Mouse (Mus musculus) limb, embryonic 13.5 days (tissue): ENCODE measurements around the gene Fam168a. TPM values are rescaled to one million over a fixed set of nuclear protein-coding genes. Genes with fewer than 3 reads are reported as not detected.

ENCODE experiments used
- ATAC-seq: fragments of 200-750 bp; cut with Nextera tagmentation; 2 replicates; pipeline ENCODE4 v1.8.0; 2017; ENCODE audit warnings: low read depth, moderate number of reproducible peaks, moderate TSS enrichment; ENCODE audit not compliant: low FRiP score
- H3K27ac ChIP-seq: fragments of 300-500 bp; sonication (generic); 2 replicates; pipeline ENCODE4 v1.5.1; 2015; ENCODE audit warnings: inconsistent platforms, mild to moderate bottlenecking, moderate library complexity
- H3K27me3 ChIP-seq: fragments of 300-500 bp; sonication (generic); 2 replicates; pipeline ENCODE4 v1.6.1; 2015; ENCODE audit warnings: mild to moderate bottlenecking, inconsistent platforms
- H3K36me3 ChIP-seq: fragments of 300-500 bp; sonication (generic); 2 replicates; pipeline ENCODE4 v1.6.1; 2015; ENCODE audit warnings: inconsistent platforms, mild to moderate bottlenecking, moderate library complexity
- H3K4me1 ChIP-seq: fragments of 300-500 bp; sonication (generic); 2 replicates; pipeline ENCODE4 v1.6.1; 2015; ENCODE audit warnings: inconsistent platforms
- H3K4me2 ChIP-seq: fragments of 300-500 bp; sonication (generic); replicated peaks from 2 replicates; pipeline ENCODE4 v1.6.1; 2015; ENCODE audit warnings: inconsistent platforms, mild to moderate bottlenecking, moderate library complexity
- H3K4me3 ChIP-seq: fragments of 300-500 bp; sonication (generic); 2 replicates; pipeline ENCODE4 v1.5.1; 2015; ENCODE audit warnings: moderate library complexity, mild to moderate bottlenecking, inconsistent platforms
- H3K9ac ChIP-seq: fragments of 300-500 bp; sonication (generic); 2 replicates; pipeline ENCODE4 v1.6.1; 2015; ENCODE audit warnings: mild to moderate bottlenecking, inconsistent platforms
- H3K9me3 ChIP-seq: fragments of 300-500 bp; sonication (generic); 2 replicates; pipeline ENCODE4 v1.6.1; 2016; ENCODE audit warnings: inconsistent platforms
- WGBS: fragments of 180-500 bp; shearing (Covaris S2); methylation state at CpG from one replicate; pipeline ENCODE4 v1.1.7; 2015; 5-methylcytosine and 5-hydroxymethylcytosine counted together
- polyA plus RNA-seq: library from polyadenylated mRNA; unstranded; fragments of >200 nt; fragmentation: Nextera tagmentation; extraction: Ambion mirVana; gene quantifications from 2 replicates; pipeline ENCODE4 v1.2.1, GENCODE M21; 2015

The Fam168a gene
- polyA plus RNA-seq, 1 experiment from 2014 or later: 56.2 TPM

GRCm38 (mm10) chr7:100678948-100679880, 27.2 kb upstream of the Fam168a start:
- H3K27ac ChIP-seq: no peak overlapping the region; the same call in 1 of the 2 replicates
- ATAC-seq: no peak; the same call in 1 of the 2 replicates
- H3K4me2 ChIP-seq: peak overlapping the region; percentile 19
- no peak overlapping the region for H3K9ac ChIP-seq
- H3K9me3 ChIP-seq: no peaks in the 10 kb centered on the region
- H3K36me3 ChIP-seq: no peaks in the 10 kb centered on the region
- H3K27me3 ChIP-seq: no peaks in the 10 kb centered on the region
- no peak overlapping the region for H3K4me3 ChIP-seq
- peaks cover 16% of the 10 kb centered on the region for H3K4me1 ChIP-seq
- WGBS: 55% methylated on average over 15 of the region's 15 CpGs

DNA sequence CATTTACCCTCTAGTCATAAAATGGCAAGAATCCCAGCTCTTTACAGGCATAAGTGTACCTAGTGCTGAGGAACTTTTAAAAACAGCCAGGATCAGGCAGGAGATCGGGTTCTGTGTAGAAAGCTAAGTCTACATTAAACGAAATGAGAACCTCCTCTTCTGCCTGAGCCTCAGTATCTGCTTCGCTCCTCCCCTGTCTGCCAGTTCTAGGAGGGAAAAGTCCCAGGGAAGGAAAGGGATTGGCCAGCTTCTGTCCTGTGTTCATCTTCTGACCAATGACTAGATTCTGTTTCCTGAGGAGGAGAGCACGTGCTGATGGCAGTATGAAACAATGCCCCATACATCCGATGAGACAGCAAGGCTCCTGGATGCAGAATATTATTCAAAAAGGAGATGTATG, 25.3 kb upstream of the Fam168a start:
- 61% methylated on average over 5 of the region's 5 CpGs for WGBS
- ATAC-seq: no peak
- no peak overlapping the region for H3K9ac ChIP-seq

DNA sequence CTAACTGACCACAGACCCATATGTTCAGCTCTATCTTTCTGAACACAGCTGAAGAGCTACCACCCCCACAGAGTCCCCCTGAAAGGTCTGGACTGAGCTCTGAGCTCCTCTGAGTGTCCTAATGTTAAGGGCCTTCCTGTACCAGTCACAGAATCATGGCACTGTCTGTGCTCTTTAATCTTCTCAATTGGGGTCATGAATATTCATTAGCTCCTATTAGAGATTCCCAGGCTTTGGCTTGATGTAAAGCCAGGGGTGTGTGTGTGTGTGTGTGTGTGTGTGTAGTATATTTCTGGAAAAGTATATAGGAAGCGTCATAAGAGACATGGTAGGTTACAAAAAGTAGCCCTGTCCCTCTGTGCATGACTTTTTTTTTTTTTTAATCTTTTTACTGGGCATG, 23.2 kb upstream of the Fam168a start:
- no peak overlapping the region for H3K27ac ChIP-seq
- WGBS: 92% methylated on average over 1 of the region's 1 CpGs

More for the DNA sequence above, 25.3 kb upstream of the Fam168a start:
- Histone ChIP-seq H3K4me3 (no peak overlapping the region), H3K27me3 (no peaks in the 10 kb centered on the region), H3K27ac (no peak overlapping the region), H3K9me3 (no peaks in the 10 kb centered on the region), H3K4me2 (no peak overlapping the region), H3K36me3 (no peaks in the 10 kb centered on the region), H3K4me1 (peaks cover 16% of the 10 kb centered on the region)

GRCm38 (mm10) chr7:100684081-100684480, 22.4 kb upstream of the Fam168a start:
- H3K27ac ChIP-seq: no peak overlapping the region
- no peaks in the 10 kb centered on the region for H3K27me3 ChIP-seq
- H3K9ac ChIP-seq: no peak overlapping the region
- no peak overlapping the region for H3K4me3 ChIP-seq
- no peak overlapping the region for H3K4me2 ChIP-seq
- no peaks in the 10 kb centered on the region for H3K9me3 ChIP-seq
- WGBS: 72% methylated on average over 5 of the region's 5 CpGs
- peaks cover 6% of the 10 kb centered on the region for H3K4me1 ChIP-seq
- no peaks in the 10 kb centered on the region for H3K36me3 ChIP-seq
- ATAC-seq: no peak

More for the DNA sequence above, 23.2 kb upstream of the Fam168a start:
- H3K36me3 ChIP-seq: no peaks in the 10 kb centered on the region
- H3K9me3 ChIP-seq: no peaks in the 10 kb centered on the region
- peaks cover 14% of the 10 kb centered on the region for H3K4me1 ChIP-seq
- no peak overlapping the region for H3K9ac ChIP-seq
- no peak overlapping the region for H3K4me3 ChIP-seq
- H3K4me2 ChIP-seq: no peak overlapping the region
- no peaks in the 10 kb centered on the region for H3K27me3 ChIP-seq
- ATAC-seq: no peak

- Histone ChIP-seq H3K27ac (no peak overlapping the region), H3K4me1 (peaks cover 1% of the 10 kb centered on the region), H3K4me2 (no peak overlapping the region), H3K36me3 (no peaks in the 10 kb centered on the region), H3K27me3 (no peaks in the 10 kb centered on the region), H3K4me3 (no peak overlapping the region), H3K9me3 (no peaks in the 10 kb centered on the region), H3K9ac (no peak overlapping the region)
- no peak for ATAC-seq
- WGBS: 57% methylated on average over 7 of the region's 7 CpGs
These were observed 21.9 kb upstream of the Fam168a start for GRCm38 (mm10) chr7:100684538-100684937.

- Histone ChIP-seq H3K4me1 (no peaks in the 10 kb centered on the region), H3K4me3 (no peak overlapping the region), H3K27me3 (no peaks in the 10 kb centered on the region), H3K27ac (no peak overlapping the region; the same call in 1 of the 2 replicates), H3K4me2 (no peak overlapping the region), H3K9ac (no peak overlapping the region), H3K36me3 (no peaks in the 10 kb centered on the region), H3K9me3 (no peaks in the 10 kb centered on the region)
- ATAC-seq: peak; percentile 77; the same call in 1 of the 2 replicates
- WGBS: 38% methylated on average over 13 of the region's 13 CpGs
These were observed 21.1 kb upstream of the Fam168a start for GRCm38 (mm10) chr7:100685061-100686030.

- Histone ChIP-seq H3K27me3 (no peaks in the 10 kb centered on the region), H3K27ac (no peak overlapping the region), H3K4me1 (no peaks in the 10 kb centered on the region), H3K36me3 (no peaks in the 10 kb centered on the region), H3K9me3 (no peaks in the 10 kb centered on the region), H3K4me2 (no peak overlapping the region), H3K9ac (no peak overlapping the region), H3K4me3 (no peak overlapping the region)
- peak; percentile 67 for ATAC-seq
- 71% methylated on average over 7 of the region's 7 CpGs for WGBS
These were observed 18.0 kb upstream of the Fam168a start for GRCm38 (mm10) chr7:100688471-100688870.

DNA sequence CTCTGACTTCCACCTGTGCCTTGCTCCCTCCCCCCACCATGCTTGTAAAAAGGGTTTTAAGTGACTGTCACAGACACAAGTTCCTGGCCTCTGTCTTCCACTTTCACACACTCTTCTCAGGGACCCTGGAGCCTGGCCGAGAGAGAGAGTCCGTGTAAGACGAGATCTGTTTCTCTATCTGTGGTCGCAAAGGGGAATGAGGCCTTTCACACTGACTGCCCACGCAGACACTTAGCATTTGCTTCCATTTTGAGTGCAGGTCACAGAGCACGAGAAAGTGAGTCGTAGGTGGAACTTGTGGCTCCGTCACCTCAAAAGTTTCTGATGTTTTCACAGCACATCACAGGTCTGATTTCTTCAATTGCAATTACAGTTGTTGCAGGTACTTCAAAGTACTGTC, 13.2 kb upstream of the Fam168a start:
- H3K4me2 ChIP-seq: no peak overlapping the region
- no peaks in the 10 kb centered on the region for H3K27me3 ChIP-seq
- H3K36me3 ChIP-seq: no peaks in the 10 kb centered on the region
- no peak overlapping the region for H3K4me3 ChIP-seq
- no peak for ATAC-seq
- no peak overlapping the region for H3K27ac ChIP-seq
- no peak overlapping the region for H3K9ac ChIP-seq
- H3K4me1 ChIP-seq: no peaks in the 10 kb centered on the region
- H3K9me3 ChIP-seq: no peaks in the 10 kb centered on the region
- 50% methylated on average over 8 of the region's 8 CpGs for WGBS

- Histone ChIP-seq H3K27me3 (no peaks in the 10 kb centered on the region), H3K4me1 (no peaks in the 10 kb centered on the region), H3K27ac (no peak overlapping the region), H3K4me3 (no peak overlapping the region), H3K9ac (no peak overlapping the region), H3K4me2 (no peak overlapping the region), H3K9me3 (no peaks in the 10 kb centered on the region), H3K36me3 (no peaks in the 10 kb centered on the region)
- WGBS: 57% methylated on average over 8 of the region's 8 CpGs
- ATAC-seq: no peak
These were observed 6.4 kb upstream of the Fam168a start for GRCm38 (mm10) chr7:100699771-100700770.

DNA sequence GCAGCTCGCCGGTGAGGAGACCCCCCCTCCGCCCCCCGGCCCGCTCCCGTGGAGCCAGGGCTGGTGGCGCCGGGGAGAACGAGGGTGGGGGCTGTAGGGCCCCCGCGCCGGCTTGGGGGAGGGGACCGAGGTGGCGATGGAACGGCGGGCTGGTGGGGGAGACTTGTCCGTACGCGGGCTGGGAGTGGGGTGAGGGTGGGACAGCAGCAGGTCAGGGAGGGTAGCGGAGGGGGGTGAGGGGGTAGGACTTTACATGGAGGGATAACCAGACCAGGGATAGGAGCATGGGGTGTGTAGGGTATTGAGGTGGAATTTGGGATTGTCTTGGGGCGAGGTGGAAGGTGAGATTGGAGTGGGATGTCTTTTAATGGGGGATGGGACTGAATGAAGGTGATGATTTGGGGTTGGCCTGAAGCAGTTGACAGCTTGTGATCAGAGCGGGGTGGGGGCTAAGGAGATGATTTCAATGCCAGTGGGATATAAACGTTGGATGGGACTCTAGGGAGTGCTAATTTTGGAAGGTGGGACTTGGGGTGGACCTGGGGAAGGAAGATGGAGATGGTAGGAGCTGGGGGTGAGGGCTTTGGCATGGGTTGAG, 547 bp downstream of the Fam168a start:
- no peaks in the 10 kb centered on the region for H3K27me3 ChIP-seq
- no peaks in the 10 kb centered on the region for H3K9me3 ChIP-seq
- peak overlapping the region; percentile 94 for H3K9ac ChIP-seq
- H3K27ac ChIP-seq: peak overlapping the region; percentile 97
- ATAC-seq: peak; percentile 33; the same call in 1 of the 2 replicates
- H3K4me1 ChIP-seq: peaks cover 17% of the 10 kb centered on the region
- H3K36me3 ChIP-seq: no peaks in the 10 kb centered on the region
- 2% methylated on average over 23 of the region's 23 CpGs for WGBS
- peak overlapping the region; percentile 90 for H3K4me3 ChIP-seq
- H3K4me2 ChIP-seq: peak overlapping the region; percentile 91

GRCm38 (mm10) chr7:100718741-100719140, 12.3 kb downstream of the Fam168a start:
- no peak for ATAC-seq
- 86% methylated on average over 5 of the region's 5 CpGs for WGBS
- H3K4me3 ChIP-seq: no peak overlapping the region

More at GRCm38 (mm10) chr7:100718741-100719140, 12.3 kb downstream of the Fam168a start:
- H3K27me3 ChIP-seq: no peaks in the 10 kb centered on the region
- H3K36me3 ChIP-seq: no peaks in the 10 kb centered on the region
- no peaks in the 10 kb centered on the region for H3K9me3 ChIP-seq
- H3K27ac ChIP-seq: no peak overlapping the region
- no peak overlapping the region for H3K9ac ChIP-seq
- H3K4me2 ChIP-seq: no peak overlapping the region
- peaks cover 30% of the 10 kb centered on the region for H3K4me1 ChIP-seq
